Mouse (Mus musculus) heart, postnatal 0 days (tissue): ENCODE measurements around the gene Dcaf6.

ENCODE experiments used
- CTCF ChIP-seq: IDR thresholded peaks from 2 replicates; pipeline ENCODE4 v1.5.1; 2016; ENCODE audit warnings: antibody characterized with exemption, control low read depth, low read depth
- EP300 ChIP-seq: IDR thresholded peaks from 2 replicates; pipeline ENCODE4 v1.6.1; 2016; ENCODE audit warnings: antibody characterized with exemption, low read depth

DNA sequence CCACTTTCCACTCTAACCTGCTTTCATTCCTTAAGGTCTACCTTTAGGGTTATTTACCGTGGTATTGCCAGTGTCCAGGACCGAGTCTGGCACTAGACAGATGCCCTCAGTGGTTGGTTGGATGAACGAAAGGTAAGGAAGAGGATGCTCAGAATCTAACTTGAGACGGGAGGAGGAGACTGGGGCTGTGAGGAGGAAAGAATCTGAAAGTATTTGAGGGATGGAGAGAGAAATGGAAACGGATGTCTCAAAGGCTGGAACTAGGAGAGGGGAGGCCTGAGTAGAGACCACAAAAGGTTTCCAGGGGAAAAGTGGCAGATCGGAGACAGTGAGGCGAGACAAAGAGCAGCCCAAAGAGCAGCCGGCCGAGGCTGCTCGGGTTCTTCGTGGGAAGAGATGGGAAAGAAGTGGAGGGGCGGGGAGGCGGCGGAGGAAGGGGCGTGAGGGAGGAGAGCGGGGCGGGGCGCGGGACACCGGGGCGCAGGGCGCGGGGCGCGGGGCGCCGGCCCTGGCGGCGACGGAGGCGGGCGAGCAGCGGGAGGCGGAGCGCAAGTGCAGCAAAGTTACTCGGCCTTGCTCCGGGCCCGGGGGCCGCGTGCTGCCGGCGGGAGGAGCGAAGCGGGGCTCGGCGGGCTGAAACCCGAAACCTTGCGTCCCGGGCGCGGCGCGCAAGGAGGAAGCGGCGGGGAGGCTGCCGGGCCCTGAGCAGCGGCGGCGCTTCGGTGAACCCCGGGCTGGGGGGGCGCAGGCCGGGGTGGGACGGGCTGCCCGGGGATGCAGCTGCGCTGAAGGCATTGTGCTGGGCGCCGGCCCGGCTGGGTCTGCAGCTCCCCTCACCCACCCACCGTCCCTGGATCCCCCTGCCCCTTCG lies 178.7 kb downstream of the Dcaf6 start:
- TF ChIP-seq EP300 = no peak
- no peak for TF ChIP-seq CTCF
